Mouse (Mus musculus) thymus, adult 2 months (tissue): ENCODE measurements around the gene Plod2. TPM values are rescaled to one million over a fixed set of nuclear protein-coding genes. Genes with fewer than 3 reads are reported as not detected.

Source experiments
- DNase-seq: peaks from one replicate; pipeline ENCODE4 v3.0.0; 2021
- H3K27ac ChIP-seq: fragments of 200-500 bp; 2 replicates; pipeline ENCODE4 v1.5.1; 2012; ENCODE audit warnings: low read length, control low read depth; ENCODE audit not compliant: control insufficient read depth, insufficient read depth
- H3K27me3 ChIP-seq: fragments of 200-500 bp; 2 replicates; pipeline ENCODE4 v1.6.1; 2012; ENCODE audit warnings: mild to moderate bottlenecking, low read length, moderate library complexity, mixed read lengths; ENCODE audit not compliant: control insufficient read depth, insufficient read depth
- H3K36me3 ChIP-seq: fragments of 200-500 bp; 2 replicates; pipeline ENCODE4 v1.6.1; 2012; ENCODE audit warnings: mild to moderate bottlenecking, low read length, moderate library complexity; ENCODE audit not compliant: control insufficient read depth, insufficient read depth
- H3K4me1 ChIP-seq: fragments of 200-500 bp; replicated peaks from 2 replicates; pipeline ENCODE4 v1.6.1; 2012; ENCODE audit warnings: low read length; ENCODE audit not compliant: control insufficient read depth, insufficient read depth
- H3K4me3 ChIP-seq: fragments of 200-500 bp; 2 replicates; pipeline ENCODE4 v1.5.1; 2012; ENCODE audit warnings: mild to moderate bottlenecking, low read length, control low read depth, moderate library complexity; ENCODE audit not compliant: control insufficient read depth, insufficient read depth
- CTCF ChIP-seq: fragments of 200-500 bp; IDR thresholded peaks from 2 replicates; pipeline ENCODE4 v1.5.1; 2012; ENCODE audit warnings: mild to moderate bottlenecking, control low read depth, low read length, moderate library complexity, borderline replicate concordance; ENCODE audit not compliant: control insufficient read depth, poor library complexity, insufficient read depth; ENCODE audit errors: extremely low read depth
- POLR2A ChIP-seq: fragments of 200-500 bp; IDR thresholded peaks from 2 replicates; pipeline ENCODE4 v1.6.1; 2012; ENCODE audit warnings: mild to moderate bottlenecking, low read length, control low read depth, moderate library complexity; ENCODE audit not compliant: control insufficient read depth, poor library complexity, insufficient read depth; ENCODE audit errors: extremely low read depth
- WGBS: fragments of 180-500 bp; shearing (Covaris S2); methylation state at CpG from one replicate; pipeline ENCODE4 v1.1.7; 2018; 5-methylcytosine and 5-hydroxymethylcytosine counted together
- polyA plus RNA-seq: library from polyadenylated mRNA; depleted of rRNA; stranded (reverse); fragments of >200 nt; gene quantifications from 2 replicates; pipeline ENCODE4 v1.2.3, GENCODE M21; 2012

Plod2 gene
- polyA plus RNA-seq, 1 experiment, result 3.6 TPM

- no peak for DNase-seq
- H3K36me3 ChIP-seq, result no peaks in the 10 kb centered on the region
- no peak for TF ChIP-seq CTCF
- TF ChIP-seq POLR2A, result no peak
- 91% methylated on average over 6 of the region's 6 CpGs for WGBS
- H3K4me3 ChIP-seq, result no peak overlapping the region
- H3K27ac ChIP-seq, result no peak overlapping the region
- no peaks in the 10 kb centered on the region for H3K4me1 ChIP-seq
- no peaks in the 10 kb centered on the region for H3K27me3 ChIP-seq
These were observed 19.0 kb downstream of the Plod2 start for GRCm38 (mm10) chr9:92560840-92561547.

DNA sequence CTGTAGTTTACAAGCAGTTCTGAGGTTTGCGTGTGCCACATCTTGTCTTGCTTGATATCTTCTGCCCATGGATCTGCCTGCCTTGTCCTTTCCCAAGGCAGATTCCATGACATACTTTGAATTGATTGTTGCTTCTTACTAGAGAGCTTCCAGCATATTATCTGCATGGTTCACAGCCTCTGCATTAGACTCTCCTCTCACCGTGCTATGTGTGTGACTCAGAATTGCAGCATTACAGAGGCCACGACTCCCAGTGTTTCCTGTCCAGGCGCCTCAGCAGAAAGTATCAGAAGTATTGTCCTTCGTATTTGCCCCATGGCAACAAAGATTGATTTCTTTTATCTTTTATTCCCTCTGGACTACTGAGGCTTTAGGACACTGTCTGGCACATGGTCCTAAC, 20.4 kb downstream of the Plod2 start:
- no peak for DNase-seq
- Histone ChIP-seq H3K27ac (no peak overlapping the region), H3K36me3 (no peaks in the 10 kb centered on the region), H3K4me1 (no peaks in the 10 kb centered on the region), H3K4me3 (no peak overlapping the region), H3K27me3 (no peaks in the 10 kb centered on the region)
- no peak for TF ChIP-seq POLR2A
- no peak for TF ChIP-seq CTCF
- 92% methylated on average over 5 of the region's 5 CpGs for WGBS

- TF ChIP-seq POLR2A, result no peak
- no peak for TF ChIP-seq CTCF
- Histone ChIP-seq H3K4me3 (no peak overlapping the region), H3K27me3 (no peaks in the 10 kb centered on the region), H3K36me3 (no peaks in the 10 kb centered on the region), H3K27ac (no peak overlapping the region), H3K4me1 (no peaks in the 10 kb centered on the region)
- 86% methylated on average over 6 of the region's 6 CpGs for WGBS
- DNase-seq, result no peak
These were observed 21.3 kb downstream of the Plod2 start for GRCm38 (mm10) chr9:92563306-92563705.

DNA sequence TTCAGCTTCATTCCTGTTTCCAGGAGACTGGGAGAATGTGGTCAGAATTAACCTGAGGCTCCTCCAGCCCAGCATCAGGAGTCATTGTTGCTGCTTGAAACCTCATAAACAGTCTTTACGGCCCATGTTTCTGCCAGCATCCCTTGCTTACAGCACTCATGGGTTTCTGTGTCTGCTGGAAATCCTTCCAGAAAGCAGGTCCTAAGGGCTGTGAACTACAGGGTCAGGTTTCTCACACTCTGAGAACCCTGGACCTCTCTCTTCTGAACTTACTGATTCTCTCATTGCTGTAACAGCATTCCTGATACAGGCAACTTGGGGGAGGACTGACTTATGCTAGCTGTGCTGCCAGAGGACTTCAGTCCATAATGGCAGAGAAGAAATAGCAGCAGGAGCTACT, 22.4 kb downstream of the Plod2 start:
- Histone ChIP-seq H3K27ac (no peak overlapping the region), H3K4me1 (no peaks in the 10 kb centered on the region), H3K27me3 (no peaks in the 10 kb centered on the region), H3K4me3 (no peak overlapping the region), H3K36me3 (no peaks in the 10 kb centered on the region)
- WGBS, result 100% methylated on average over 1 of the region's 1 CpGs
- TF ChIP-seq CTCF (no peak), POLR2A (no peak)
- no peak for DNase-seq

- WGBS, result 80% methylated on average over 3 of the region's 3 CpGs
- no peak for DNase-seq
- H3K4me3 ChIP-seq, result no peak overlapping the region
- TF ChIP-seq CTCF (no peak), POLR2A (no peak)
- no peaks in the 10 kb centered on the region for H3K36me3 ChIP-seq
- H3K4me1 ChIP-seq, result no peaks in the 10 kb centered on the region
- H3K27me3 ChIP-seq, result no peaks in the 10 kb centered on the region
- no peak overlapping the region for H3K27ac ChIP-seq
These were observed 24.2 kb downstream of the Plod2 start for GRCm38 (mm10) chr9:92566234-92566633.

- TF ChIP-seq POLR2A, result no peak
- TF ChIP-seq CTCF, result no peak
- H3K27me3 ChIP-seq, result no peaks in the 10 kb centered on the region
- 95% methylated on average over 7 of the region's 7 CpGs for WGBS
These were observed 25.5 kb downstream of the Plod2 start for GRCm38 (mm10) chr9:92567474-92567873.

GRCm38 (mm10) chr9:92568798-92569197, 26.8 kb downstream of the Plod2 start:
- Histone ChIP-seq H3K27me3 (no peaks in the 10 kb centered on the region), H3K36me3 (no peaks in the 10 kb centered on the region), H3K27ac (no peak overlapping the region), H3K4me3 (no peak overlapping the region), H3K4me1 (no peaks in the 10 kb centered on the region)
- 97% methylated on average over 3 of the region's 3 CpGs for WGBS
- no peak for DNase-seq
- no peak for TF ChIP-seq POLR2A
- no peak for TF ChIP-seq CTCF

More at GRCm38 (mm10) chr9:92567474-92567873, 25.5 kb downstream of the Plod2 start:
- Histone ChIP-seq H3K27ac (no peak overlapping the region), H3K36me3 (no peaks in the 10 kb centered on the region), H3K4me1 (no peaks in the 10 kb centered on the region), H3K4me3 (no peak overlapping the region)
- no peak for DNase-seq
